Mouse (Mus musculus) common myeloid progenitor, adult 5-6 weeks (primary cell): ENCODE measurements around the gene Scrn3. TPM values are rescaled to one million over a fixed set of nuclear protein-coding genes. Genes with fewer than 3 reads are reported as not detected.

Experiments used
- ATAC-seq: replicated peaks from 2 replicates; pipeline ENCODE4 v1.8.0; 2016; ENCODE audit warnings: low read depth, mild to moderate bottlenecking, moderate TSS enrichment, inconsistent platforms; ENCODE audit not compliant: poor library complexity, severe bottlenecking
- total RNA-seq: library from RNA; stranded (forward); fragments of 200-1000, 187-1606 nt; gene quantifications from 2 replicates; pipeline ENCODE4 v1.2.3, GENCODE M21; 2017

Scrn3 gene
- total RNA-seq, 1 experiment from 2014 or later = 25.1 TPM

DNA sequence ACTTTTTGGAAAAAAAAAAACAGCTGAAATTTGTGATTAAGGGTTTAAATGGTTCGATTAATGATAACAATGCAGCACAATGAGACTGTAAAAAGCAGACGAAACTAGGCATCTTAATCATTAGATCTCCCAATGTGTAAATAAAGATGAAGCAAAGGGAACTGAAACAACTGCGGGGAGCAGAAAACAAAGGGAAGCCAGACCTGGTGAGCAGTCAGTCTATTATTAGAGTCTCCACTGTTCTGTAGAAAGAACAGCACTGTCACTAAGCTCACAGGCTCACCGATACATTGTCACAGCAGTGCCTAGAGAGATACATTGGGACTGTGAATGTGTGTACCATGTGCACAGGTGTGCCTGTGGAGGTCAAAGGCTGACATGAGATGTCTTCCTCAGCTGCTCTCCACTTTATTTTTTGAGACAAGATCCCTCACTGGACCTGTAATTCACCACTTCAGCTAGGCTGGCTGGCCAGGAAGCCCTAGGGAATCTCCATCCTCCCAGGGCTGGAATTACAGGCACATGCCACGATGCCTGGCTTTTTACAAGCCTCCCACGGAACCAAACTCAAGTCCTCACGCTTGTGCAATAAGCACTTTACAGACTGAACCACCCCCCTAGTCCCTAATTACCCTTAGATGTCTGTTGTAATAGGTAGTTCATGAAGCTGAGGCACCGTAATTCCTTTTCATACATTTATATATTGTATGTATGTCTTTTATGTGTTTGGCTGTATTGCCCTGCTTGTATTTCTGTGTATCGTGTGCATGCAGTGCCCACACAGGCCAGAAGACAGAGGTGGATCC lies 59.3 kb downstream of the Scrn3 start:
- peak; percentile 74 for ATAC-seq

GRCm38 (mm10) chr2:73378326-73378725 lies 65.9 kb downstream of the Scrn3 start:
- ATAC-seq = no peak

GRCm38 (mm10) chr2:73379656-73380055 lies 67.3 kb downstream of the Scrn3 start:
- ATAC-seq = no peak

DNA sequence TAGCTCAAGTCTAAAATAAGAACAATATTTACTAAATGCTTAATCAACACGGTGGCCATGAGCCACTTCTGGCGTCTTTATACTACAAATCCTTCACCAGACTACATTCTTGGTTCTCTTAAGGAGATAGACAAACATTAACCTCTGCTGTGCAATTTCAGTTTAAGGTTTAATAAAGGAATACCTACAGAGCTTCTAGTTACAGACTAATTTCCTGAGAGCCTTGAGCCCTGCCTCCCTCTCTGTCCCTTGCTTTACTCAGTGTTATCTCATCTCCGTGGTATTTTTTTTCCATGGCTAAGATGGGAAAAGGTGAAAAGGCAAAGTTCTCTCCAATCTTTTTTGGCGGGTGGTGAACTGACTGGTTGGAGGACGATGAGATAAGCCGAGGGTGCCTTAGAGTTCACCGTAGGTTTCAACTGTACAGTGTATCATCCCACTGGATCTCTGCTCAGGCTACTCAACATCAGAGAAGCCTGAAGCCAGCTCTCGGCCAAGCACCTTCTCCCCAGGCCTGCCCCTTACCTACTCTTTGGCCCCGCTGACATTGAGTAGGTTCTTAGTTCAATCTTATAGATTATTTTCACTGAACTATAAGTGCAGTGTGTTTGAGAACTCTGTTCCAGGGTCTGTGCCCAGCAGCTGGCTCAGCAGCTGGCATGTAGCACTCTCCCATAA lies 68.0 kb downstream of the Scrn3 start:
- no peak for ATAC-seq

DNA sequence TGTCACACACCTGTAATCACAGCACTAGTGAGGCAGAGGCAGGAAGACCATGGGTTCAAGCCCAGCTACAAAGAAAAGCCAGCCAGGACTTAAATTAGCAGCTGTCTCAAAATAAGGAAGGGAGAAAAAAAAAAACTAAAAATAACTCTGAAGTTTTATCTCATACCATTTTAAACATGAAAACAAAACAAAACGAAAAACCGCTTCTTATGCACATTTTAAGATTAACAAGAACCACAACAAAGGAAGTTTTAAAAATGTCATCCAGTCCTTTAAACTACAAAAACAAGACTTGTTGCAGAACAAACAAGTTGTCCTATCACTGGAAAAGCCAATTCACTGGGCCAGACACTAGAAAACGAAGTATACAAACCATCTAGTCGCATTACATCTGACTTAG lies 72.8 kb downstream of the Scrn3 start:
- no peak for ATAC-seq

DNA sequence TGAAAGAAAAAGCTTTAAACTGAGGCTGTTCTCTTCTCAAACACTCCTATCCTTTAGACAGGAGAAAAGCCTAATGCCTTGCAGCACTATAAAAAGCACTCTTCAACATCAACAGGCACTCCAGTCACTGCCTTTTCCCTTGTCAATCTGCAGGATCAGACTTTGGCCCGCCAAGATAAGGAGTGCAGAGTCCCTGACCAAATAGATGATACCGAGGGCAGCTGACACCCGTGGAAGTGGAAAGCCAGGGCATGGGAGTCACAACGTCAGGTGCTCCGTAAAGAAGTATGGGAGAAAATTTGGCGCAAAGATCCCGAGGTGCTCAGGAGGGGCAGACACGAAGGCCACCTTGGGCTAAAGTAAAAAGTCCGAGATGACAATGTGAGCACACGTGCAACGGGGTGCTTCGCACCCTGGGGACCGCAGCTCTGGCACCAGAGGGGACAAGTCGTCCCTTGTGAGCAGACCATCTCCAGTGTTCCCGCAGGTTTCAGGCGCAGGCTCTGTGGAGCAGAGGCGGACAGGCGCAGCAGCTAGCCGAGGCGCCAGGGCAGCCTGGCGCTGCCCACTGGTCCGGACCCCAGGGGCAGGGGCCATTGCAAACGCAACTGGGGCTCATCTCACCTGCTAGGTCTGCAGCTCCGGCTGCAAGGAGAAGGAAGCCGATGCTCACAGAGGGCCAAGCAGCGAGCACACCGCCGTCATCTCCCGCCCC lies 73.4 kb downstream of the Scrn3 start:
- no peak for ATAC-seq

GRCm38 (mm10) chr2:73386356-73387046 lies 74.1 kb downstream of the Scrn3 start, which contains the start of gene Gpr155:
Gene Gpr155 (minus strand): TSS chr2:73386572.
- ATAC-seq = peak; percentile 89

Other genes with a start within 250 kb of the Scrn3 start
- 117 and 127 TPM in 2 replicates for gene Ola1, start 93.7 kb upstream of the Scrn3 start, total RNA-seq
- 0.37 TPM in 1 of 2 replicates, not detected in the other for gene Sp9, start 40.7 kb upstream of the Scrn3 start, total RNA-seq
- 24.6 and 30.6 TPM in 2 replicates for gene Cir1, start 100 bp downstream of the Scrn3 start, total RNA-seq
- 3.9 and 6.2 TPM in 2 replicates for gene Gpr155, start 74.0 kb downstream of the Scrn3 start, total RNA-seq
- 13.2 and 22.9 TPM in 2 replicates for gene Wipf1, start 217.1 kb downstream of the Scrn3 start, total RNA-seq